Mouse (Mus musculus): ENCODE measurements around the gene Yjefn3. TPM values are rescaled to one million over a fixed set of nuclear protein-coding genes. Genes with fewer than 3 reads are reported as not detected.

The Yjefn3 gene
- polyA plus RNA-seq, 1 experiment from 2014 or later = 7.2 TPM

GRCm38 (mm10) chr8:69904096-69904495, 1.6 kb upstream of the Yjefn3 start:
- Histone ChIP-seq H3K4me2 (peak overlapping the region; percentile 96), H3K9ac (no peak overlapping the region)
- 83% methylated on average over 8 of the region's 8 CpGs for WGBS

GRCm38 (mm10) chr8:69903063-69903542, 591 bp upstream of the Yjefn3 start:
- peak overlapping the region; percentile 61 for H3K4me3 ChIP-seq
- H3K9me3 ChIP-seq (replicated peaks) = no peaks in the 10 kb centered on the region
- H3K4me1 ChIP-seq = peaks cover 43% of the 10 kb centered on the region
- WGBS = under 1% methylated on average over 45 of the region's 45 CpGs
- peak overlapping the region; percentile 96 for H3K4me2 ChIP-seq
- peak overlapping the region; percentile 90 for H3K27ac ChIP-seq
- H3K27me3 ChIP-seq = no peaks in the 10 kb centered on the region
- peak overlapping the region; percentile 77 for H3K9ac ChIP-seq
- peak; percentile 90 for ATAC-seq
- H3K36me3 ChIP-seq (ENCODE audit: poor library complexity, severe bottlenecking) = peaks cover 13% of the 10 kb centered on the region

More at GRCm38 (mm10) chr8:69904096-69904495, 1.6 kb upstream of the Yjefn3 start:
- Histone ChIP-seq H3K27me3 (no peaks in the 10 kb centered on the region), H3K36me3 (ENCODE audit: poor library complexity, severe bottlenecking) (peaks cover 19% of the 10 kb centered on the region), H3K4me1 (peaks cover 39% of the 10 kb centered on the region), H3K4me3 (no peak overlapping the region), H3K27ac (no peak overlapping the region), H3K9me3 (replicated peaks) (no peaks in the 10 kb centered on the region)
- no peak for ATAC-seq

GRCm38 (mm10) chr8:69901484-69902162, 889 bp downstream of the Yjefn3 start:
- H3K4me3 ChIP-seq = peak overlapping the region; percentile 61
- 2% methylated on average over 40 of the region's 41 CpGs for WGBS
- H3K27me3 ChIP-seq = no peaks in the 10 kb centered on the region
- peaks cover 9% of the 10 kb centered on the region; the same call in 1 of the 2 replicates for H3K36me3 ChIP-seq (ENCODE audit: poor library complexity, severe bottlenecking)
- peak overlapping the region; percentile 90 for H3K27ac ChIP-seq
- ATAC-seq = peak; percentile 72
- peak overlapping the region; percentile 96 for H3K4me2 ChIP-seq
- H3K9me3 ChIP-seq (replicated peaks) = no peaks in the 10 kb centered on the region
- peaks cover 51% of the 10 kb centered on the region for H3K4me1 ChIP-seq
- H3K9ac ChIP-seq = peak overlapping the region; percentile 77

- WGBS = 22% methylated on average over 12 of the region's 12 CpGs
- ATAC-seq = no peak
- Histone ChIP-seq H3K4me2 (peak overlapping the region; percentile 96), H3K27me3 (no peaks in the 10 kb centered on the region), H3K4me1 (peaks cover 54% of the 10 kb centered on the region), H3K9me3 (replicated peaks) (no peaks in the 10 kb centered on the region), H3K4me3 (peak overlapping the region; percentile 61), H3K9ac (peak overlapping the region; percentile 77), H3K36me3 (ENCODE audit: poor library complexity, severe bottlenecking) (peaks cover 9% of the 10 kb centered on the region; the same call in 1 of the 2 replicates), H3K27ac (peak overlapping the region; percentile 71)
Observed at GRCm38 (mm10) chr8:69900895-69901451, 1.5 kb downstream of the Yjefn3 start.

GRCm38 (mm10) chr8:69899876-69900275, 2.6 kb downstream of the Yjefn3 start:
- no peak overlapping the region for H3K4me3 ChIP-seq
- H3K27ac ChIP-seq = no peak overlapping the region
- no peak overlapping the region for H3K9ac ChIP-seq
- no peak for ATAC-seq
- H3K4me2 ChIP-seq = peak overlapping the region; percentile 96; the same call in 1 of the 2 replicates
- H3K4me1 ChIP-seq = peaks cover 59% of the 10 kb centered on the region
- no peaks in the 10 kb centered on the region for H3K9me3 ChIP-seq (replicated peaks)
- H3K36me3 ChIP-seq (ENCODE audit: poor library complexity, severe bottlenecking) = peaks cover 12% of the 10 kb centered on the region; the same call in 1 of the 2 replicates
- 91% methylated on average over 2 of the region's 2 CpGs for WGBS
- H3K27me3 ChIP-seq = no peaks in the 10 kb centered on the region

- no peak overlapping the region for H3K4me3 ChIP-seq
- H3K27me3 ChIP-seq = no peaks in the 10 kb centered on the region
- H3K9ac ChIP-seq = peak overlapping the region; percentile 6; the same call in 1 of the 2 replicates
- no peak overlapping the region for H3K27ac ChIP-seq
- H3K9me3 ChIP-seq (replicated peaks) = no peaks in the 10 kb centered on the region
- no peak for ATAC-seq
- 84% methylated on average over 6 of the region's 6 CpGs for WGBS
- peaks cover 67% of the 10 kb centered on the region for H3K4me1 ChIP-seq
- no peak overlapping the region for H3K4me2 ChIP-seq
- peaks cover 31% of the 10 kb centered on the region for H3K36me3 ChIP-seq (ENCODE audit: poor library complexity, severe bottlenecking)
Observed at GRCm38 (mm10) chr8:69897857-69898256, 4.7 kb downstream of the Yjefn3 start.

GRCm38 (mm10) chr8:69895772-69896451, 6.6 kb downstream of the Yjefn3 start:
- 0 out of 2 replicates have a peak overlapping the region, but pooled peaks have one; percentile 6 for H3K9ac ChIP-seq
- peaks cover 66% of the 10 kb centered on the region for H3K4me1 ChIP-seq
- peaks cover under 1% of the 10 kb centered on the region for H3K27me3 ChIP-seq
- 73% methylated on average over 4 of the region's 4 CpGs for WGBS
- no peaks in the 10 kb centered on the region for H3K9me3 ChIP-seq (replicated peaks)
- no peak for ATAC-seq
- H3K27ac ChIP-seq = no peak overlapping the region
- H3K4me2 ChIP-seq = no peak overlapping the region
- peaks cover 40% of the 10 kb centered on the region for H3K36me3 ChIP-seq (ENCODE audit: poor library complexity, severe bottlenecking)
- no peak overlapping the region for H3K4me3 ChIP-seq

GRCm38 (mm10) chr8:69894836-69895332, 7.6 kb downstream of the Yjefn3 start:
- WGBS = 45% methylated on average over 6 of the region's 6 CpGs
- no peak overlapping the region for H3K9ac ChIP-seq
- no peaks in the 10 kb centered on the region for H3K9me3 ChIP-seq (replicated peaks)
- H3K4me3 ChIP-seq = no peak overlapping the region
- no peak overlapping the region for H3K4me2 ChIP-seq
- peaks cover 11% of the 10 kb centered on the region for H3K27me3 ChIP-seq
- ATAC-seq = no peak
- peaks cover 59% of the 10 kb centered on the region for H3K4me1 ChIP-seq
- no peak overlapping the region for H3K27ac ChIP-seq
- peaks cover 40% of the 10 kb centered on the region for H3K36me3 ChIP-seq (ENCODE audit: poor library complexity, severe bottlenecking)

GRCm38 (mm10) chr8:69893863-69894262, 8.6 kb downstream of the Yjefn3 start:
- H3K9ac ChIP-seq = no peak overlapping the region
- WGBS = 20% methylated on average over 17 of the region's 17 CpGs
- no peak overlapping the region for H3K4me3 ChIP-seq
- H3K27me3 ChIP-seq = peaks cover 21% of the 10 kb centered on the region
- H3K9me3 ChIP-seq (replicated peaks) = no peaks in the 10 kb centered on the region
- H3K27ac ChIP-seq = no peak overlapping the region
- peaks cover 57% of the 10 kb centered on the region for H3K4me1 ChIP-seq
- H3K4me2 ChIP-seq = no peak overlapping the region
- H3K36me3 ChIP-seq (ENCODE audit: poor library complexity, severe bottlenecking) = peaks cover 40% of the 10 kb centered on the region
- peak; percentile 10; the same call in 1 of the 2 replicates for ATAC-seq

- WGBS = 38% methylated on average over 19 of the region's 19 CpGs
- H3K27ac ChIP-seq = no peak overlapping the region
- peaks cover 31% of the 10 kb centered on the region for H3K36me3 ChIP-seq (ENCODE audit: poor library complexity, severe bottlenecking)
- H3K9ac ChIP-seq = no peak overlapping the region
- peaks cover 63% of the 10 kb centered on the region for H3K4me1 ChIP-seq
- H3K27me3 ChIP-seq = peaks cover 52% of the 10 kb centered on the region
- H3K9me3 ChIP-seq (replicated peaks) = no peaks in the 10 kb centered on the region
- ATAC-seq = peak; percentile 31
- no peak overlapping the region for H3K4me3 ChIP-seq
- H3K4me2 ChIP-seq = no peak overlapping the region; the same call in 1 of the 2 replicates
Observed at GRCm38 (mm10) chr8:69890813-69891241, 11.7 kb downstream of the Yjefn3 start.

- 2% methylated on average over 32 of the region's 32 CpGs for WGBS
Observed at GRCm38 (mm10) chr8:69888902-69889301, 13.6 kb downstream of the Yjefn3 start.

More at GRCm38 (mm10) chr8:69888902-69889301, 13.6 kb downstream of the Yjefn3 start:
- Histone ChIP-seq H3K9ac (no peak overlapping the region), H3K9me3 (replicated peaks) (no peaks in the 10 kb centered on the region), H3K4me3 (peak overlapping the region; percentile 23), H3K4me2 (peak overlapping the region; percentile 53), H3K27me3 (peaks cover 71% of the 10 kb centered on the region), H3K27ac (no peak overlapping the region), H3K4me1 (peaks cover 48% of the 10 kb centered on the region), H3K36me3 (ENCODE audit: poor library complexity, severe bottlenecking) (peaks cover 20% of the 10 kb centered on the region)
- no peak for ATAC-seq
